Mouse (Mus musculus) testis, adult 2 months (tissue): ENCODE data around the gene Nxpe4. TPM values are rescaled to one million over a fixed set of nuclear protein-coding genes. Genes with fewer than 3 reads are reported as not detected.
A peak's percentile ranks its signal among the peaks of the same experiment; 100 is the strongest.

Experiments
- H3K27ac ChIP-seq: fragments of 200-500 bp; 2 replicates; pipeline ENCODE4 v1.5.1; 2012; ENCODE audit warnings: low read depth, low read length; ENCODE audit not compliant: control insufficient read depth, insufficient read depth
- H3K27me3 ChIP-seq: fragments of 200-500 bp; 2 replicates; pipeline ENCODE4 v1.6.1; 2012; ENCODE audit warnings: mild to moderate bottlenecking, low read length, moderate library complexity; ENCODE audit not compliant: control insufficient read depth, insufficient read depth
- H3K36me3 ChIP-seq: fragments of 200-500 bp; 2 replicates; pipeline ENCODE4 v1.6.1; 2012; ENCODE audit warnings: mild to moderate bottlenecking, low read length; ENCODE audit not compliant: control insufficient read depth, insufficient read depth
- H3K4me1 ChIP-seq: fragments of 200-500 bp; 2 replicates; pipeline ENCODE4 v1.6.1; 2012; ENCODE audit warnings: low read length; ENCODE audit not compliant: control insufficient read depth, insufficient read depth
- H3K4me3 ChIP-seq: fragments of 200-500 bp; 2 replicates; pipeline ENCODE4 v1.5.1; 2012; ENCODE audit warnings: low read depth, mild to moderate bottlenecking, low read length, moderate library complexity, mixed read lengths; ENCODE audit not compliant: control insufficient read depth
- CTCF ChIP-seq: fragments of 200-500 bp; IDR thresholded peaks from 2 replicates; pipeline ENCODE4 v1.5.1; 2012; ENCODE audit warnings: low read depth, mild to moderate bottlenecking, inconsistent platforms, low read length, moderate library complexity; ENCODE audit not compliant: control insufficient read depth, insufficient read depth, insufficient replicate concordance
- POLR2A ChIP-seq: fragments of 200-500 bp; IDR thresholded peaks from 2 replicates; pipeline ENCODE4 v1.6.1; 2012; ENCODE audit warnings: low read depth, mild to moderate bottlenecking, inconsistent platforms, low read length, moderate library complexity; ENCODE audit not compliant: control insufficient read depth
- polyA plus RNA-seq: library from polyadenylated mRNA; depleted of rRNA; stranded (reverse); fragments of >200 nt; gene quantifications from 2 replicates; pipeline ENCODE4 v1.2.3, GENCODE M21; 2012; rRNA removed

Nxpe4 gene
- polyA plus RNA-seq, 1 experiment = 0.84 TPM

GRCm38 (mm10) chr9:48427176-48427575 lies 265.4 kb downstream of the Nxpe4 start:
- no peak for TF ChIP-seq CTCF
- no peak for TF ChIP-seq POLR2A
- Histone ChIP-seq H3K27ac (no peak overlapping the region), H3K4me1 (no peaks in the 10 kb centered on the region), H3K36me3 (no peaks in the 10 kb centered on the region), H3K4me3 (no peak overlapping the region), H3K27me3 (no peaks in the 10 kb centered on the region)

GRCm38 (mm10) chr9:48432449-48432848 lies 270.6 kb downstream of the Nxpe4 start:
- TF ChIP-seq POLR2A (no peak), CTCF (no peak)
- Histone ChIP-seq H3K36me3 (no peaks in the 10 kb centered on the region), H3K27ac (no peak overlapping the region), H3K4me1 (no peaks in the 10 kb centered on the region), H3K4me3 (no peak overlapping the region), H3K27me3 (no peaks in the 10 kb centered on the region)

GRCm38 (mm10) chr9:48443873-48444272 lies 282.1 kb downstream of the Nxpe4 start:
- Histone ChIP-seq H3K27ac (no peak overlapping the region), H3K4me1 (no peaks in the 10 kb centered on the region), H3K4me3 (no peak overlapping the region), H3K27me3 (no peaks in the 10 kb centered on the region), H3K36me3 (no peaks in the 10 kb centered on the region)
- TF ChIP-seq POLR2A (no peak), CTCF (no peak)

- TF ChIP-seq CTCF = no peak
- TF ChIP-seq POLR2A = no peak
- Histone ChIP-seq H3K27ac (no peak overlapping the region), H3K27me3 (no peaks in the 10 kb centered on the region), H3K4me3 (no peak overlapping the region), H3K36me3 (no peaks in the 10 kb centered on the region), H3K4me1 (no peaks in the 10 kb centered on the region)
Measured at GRCm38 (mm10) chr9:48444821-48445220, 283.0 kb downstream of the Nxpe4 start.

GRCm38 (mm10) chr9:48447783-48448209 lies 286.0 kb downstream of the Nxpe4 start:
- Histone ChIP-seq H3K27me3 (no peaks in the 10 kb centered on the region), H3K36me3 (no peaks in the 10 kb centered on the region), H3K4me3 (peak overlapping the region; percentile 16; the same call in 1 of the 2 replicates), H3K27ac (no peak overlapping the region), H3K4me1 (no peaks in the 10 kb centered on the region)
- no peak for TF ChIP-seq CTCF
- no peak for TF ChIP-seq POLR2A

Other genes with a start within 250 kb of the Nxpe4 start
- 1.2 and 1.3 TPM in 2 replicates for gene Nxpe2, start 191.4 kb downstream of the Nxpe4 start, polyA plus RNA-seq